In the genomic region with DNA sequence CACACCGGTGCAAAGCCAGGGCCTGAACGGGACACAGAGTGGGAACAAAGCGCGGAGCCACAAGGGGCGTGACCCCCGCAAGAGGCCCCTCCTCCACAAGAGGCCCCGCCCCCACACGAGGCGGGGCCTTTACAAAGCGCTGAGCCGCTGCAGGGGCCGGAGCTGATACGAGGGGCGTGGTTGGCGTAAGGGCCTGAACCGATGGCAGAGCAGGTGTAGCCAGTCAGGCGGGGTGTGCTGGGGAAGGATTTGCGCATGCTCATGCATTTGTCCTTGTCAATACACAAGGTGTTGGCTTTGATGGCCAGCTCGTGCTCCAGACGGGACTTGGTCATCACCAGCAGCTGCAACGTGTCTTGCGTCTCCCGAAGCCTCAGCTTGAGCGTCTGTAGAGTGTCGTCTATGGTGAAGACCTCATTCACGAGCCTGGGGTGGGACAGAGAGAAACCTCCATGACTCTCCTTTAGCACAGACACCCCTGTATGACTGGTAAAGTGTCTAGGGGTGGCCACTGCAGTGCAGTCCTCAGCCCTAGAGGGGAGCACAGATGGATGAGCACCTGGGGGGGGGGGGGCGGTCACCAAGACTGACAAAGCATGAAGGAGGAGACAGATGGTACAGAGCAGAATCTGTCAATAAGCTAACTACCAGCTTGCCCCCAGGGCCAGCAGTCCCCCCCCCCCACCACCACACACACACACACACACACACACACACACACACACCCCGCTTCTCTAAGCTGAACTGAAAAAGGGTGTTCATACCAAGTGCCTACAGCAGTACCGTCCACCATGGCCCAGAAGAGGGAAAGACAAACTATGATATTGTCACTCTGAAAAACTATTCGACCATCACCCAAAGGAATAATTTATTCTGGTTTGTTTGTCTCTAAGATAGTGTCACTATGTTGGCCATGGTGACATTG, we compare ENCODE assay signal across 9 mouse cellular contexts. TPM values are rescaled to one million over a fixed set of nuclear protein-coding genes. Genes with fewer than 3 reads are reported as not detected.
A peak's percentile ranks its signal among the peaks of the same experiment; 100 is the strongest.
DNase-seq lines count a peak whose midpoint lies in the region; ATAC-seq and TF ChIP-seq lines count a peak whose summit lies in the region.
"Had no signal": no experiment of that assay in that cellular context is flagged by ENCODE, and none has a peak within 500 bp of the region (broad histone marks: within the 10 kb centered on the region; RNA-seq: fewer than 3 reads in every experiment).

No protein-coding gene starts in this region.

- no peaks in the 10 kb centered on the region for H3K4me1 ChIP-seq in hindbrain, postnatal 0 days (ENCODE audit: insufficient read depth, low read length)
- peaks cover 21% of the 10 kb centered on the region for H3K4me1 ChIP-seq in liver, embryonic 13.5 days (replicated peaks)

- no peak for TF ChIP-seq CTCF in hindbrain, postnatal 0 days (IDR thresholded peaks at IDR 0.05; ENCODE audit: low read depth)

- no peak overlapping the region for H3K27ac ChIP-seq in hindbrain, postnatal 0 days
- no peak overlapping the region for H3K27ac ChIP-seq in liver, embryonic 13.5 days
- H3K27ac ChIP-seq: macrophage had no signal

- H3K4me2 ChIP-seq in hindbrain, postnatal 0 days (ENCODE audit: low read depth, low read length), result peak overlapping the region; percentile 50
- H3K4me2 ChIP-seq in liver, embryonic 13.5 days, result peak overlapping the region; percentile 63

- peak; percentile 88 for ATAC-seq in hindbrain, postnatal 0 days
- ATAC-seq in liver, embryonic 13.5 days (ENCODE audit: low read depth), result peak; percentile 97
- no peak for ATAC-seq in monocyte, adult 5-6 weeks (replicated peaks; ENCODE audit: insufficient number of reproducible peaks, low FRiP score, low TSS enrichment, poor library complexity, severe bottlenecking)

- H3K9ac ChIP-seq in hindbrain, postnatal 0 days (replicated peaks; ENCODE audit: low read length), result peak overlapping the region; percentile 28; the same call in 1 of the 2 replicates
- 0 out of 2 replicates have a peak overlapping the region, but pooled peaks have one; percentile 39 for H3K9ac ChIP-seq in liver, embryonic 13.5 days

- H3K36me3 ChIP-seq in hindbrain, postnatal 0 days (ENCODE audit: insufficient read depth, low read length), result no peaks in the 10 kb centered on the region
- no peaks in the 10 kb centered on the region for H3K36me3 ChIP-seq in liver, embryonic 13.5 days

- 20% methylated on average over 30 of the region's 30 CpGs for WGBS in hindbrain, postnatal 0 days
- 14% methylated on average over 30 of the region's 30 CpGs for WGBS in liver, embryonic 13.5 days (ENCODE audit: insufficient replicate concordance)

- H3K9me3 ChIP-seq in hindbrain, postnatal 0 days (ENCODE audit: low read length), result no peaks in the 10 kb centered on the region
- no peaks in the 10 kb centered on the region for H3K9me3 ChIP-seq in liver, embryonic 13.5 days (replicated peaks)

- DNase-seq in cerebellum, postnatal 10 days, result peak; percentile 61 to 70
- no peak for DNase-seq in cerebellum, adult 9-10 months
- peak; percentile 62 for DNase-seq in embryo, embryonic 11.5 days (ENCODE audit: low read depth, low spot score)
- DNase-seq in hindbrain, postnatal 0 days (ENCODE audit: low spot score), result peak; percentile 81
- DNase-seq in liver, embryonic 13.5 days, result peak; percentile 82
- DNase-seq in naive thymus-derived CD4-positive, alpha-beta T cell, adult 2 months (ENCODE audit: low read depth), result peak; percentile 10
- peak; percentile 51 for DNase-seq in thymus, postnatal 4 days

- peak overlapping the region; percentile 21 for H3K4me3 ChIP-seq in hindbrain, postnatal 0 days (ENCODE audit: low read length)
- H3K4me3 ChIP-seq in liver, embryonic 13.5 days (replicated peaks), result peak overlapping the region; percentile 34; the same call in 1 of the 2 replicates

- no peaks in the 10 kb centered on the region for H3K27me3 ChIP-seq in hindbrain, postnatal 0 days (ENCODE audit: insufficient read depth, low read length)
- 0 out of 2 replicates have a peak, but pooled peaks cover 3% of the 10 kb centered on the region for H3K27me3 ChIP-seq in liver, embryonic 13.5 days

RNA-seq across cellular contexts. Expression of a gene that starts 37.0 kb away (rescaled TPM):
- total RNA-seq in hindbrain, postnatal 0 days (2014; rRNA removed), result 8.6 and 10.2 TPM in 2 replicates
- polyA plus RNA-seq in hindbrain, postnatal 0 days (2015; fragmentation: Nextera tagmentation; extraction: Ambion mirVana), result 24.7 and 28.2 TPM in 2 replicates
- polyA plus RNA-seq in liver, embryonic 13.5 days (2015; fragmentation: Nextera tagmentation; extraction: Ambion mirVana), result 0.08 and 0.15 TPM in 2 replicates
- not detected in 3 replicates for total RNA-seq in monocyte, adult 5-6 weeks (2017)
- polyA plus RNA-seq: macrophage had no signal

RNA-seq across cellular contexts. Expression of a gene that starts 44.5 kb away (rescaled TPM):
- 25.3 and 26.6 TPM in 2 replicates for total RNA-seq in hindbrain, postnatal 0 days (2014; rRNA removed)
- 30.7 and 32.0 TPM in 2 replicates for polyA plus RNA-seq in hindbrain, postnatal 0 days (2015; fragmentation: Nextera tagmentation; extraction: Ambion mirVana)
- polyA plus RNA-seq in liver, embryonic 13.5 days (2015; fragmentation: Nextera tagmentation; extraction: Ambion mirVana), result 4.4 and 5.5 TPM in 2 replicates
- total RNA-seq in monocyte, adult 5-6 weeks (2017), result not detected in 3 replicates

RNA-seq across cellular contexts. Expression of a gene that starts 53.5 kb away (rescaled TPM):
- 29.0 and 41.7 TPM in 2 replicates for total RNA-seq in hindbrain, postnatal 0 days (2014; rRNA removed)
- 32.4 and 32.9 TPM in 2 replicates for polyA plus RNA-seq in hindbrain, postnatal 0 days (2015; fragmentation: Nextera tagmentation; extraction: Ambion mirVana)
- 41.0 and 44.8 TPM in 2 replicates for polyA plus RNA-seq in liver, embryonic 13.5 days (2015; fragmentation: Nextera tagmentation; extraction: Ambion mirVana)
- 49.0 to 60.7 TPM (median 51.0 TPM) in 3 replicates for total RNA-seq in monocyte, adult 5-6 weeks (2017)

Comparison
In these comparisons a context has a peak if more than half of its experiments do, and no peak if none do; other contexts are left out.
1. RNA of a gene that starts 44.5 kb away (total RNA-seq): 25.3 to 26.6 TPM in hindbrain, postnatal 0 days; not detected in monocyte, adult 5-6 weeks; every median in the first group is over 10 times any median in the second.